Mouse (Mus musculus): ENCODE measurements around the gene Arhgef6.

The Arhgef6 gene

GRCm38 (mm10) chrX:57338371-57339211 lies at the start of gene Arhgef6:
Gene Arhgef6 (minus strand): TSS chrX:57338729.
- DNase-seq (ENCODE audit: low read depth, low spot score): no peak

GRCm38 (mm10) chrX:57380915-57381314 lies 42.4 kb upstream of the Arhgef6 start:
- no peak for DNase-seq (ENCODE audit: low read depth, low spot score)

- no peak for DNase-seq (ENCODE audit: low read depth, low spot score)
These were observed 40.0 kb upstream of the Arhgef6 start for GRCm38 (mm10) chrX:57378579-57378978.

GRCm38 (mm10) chrX:57377096-57377495 lies 38.6 kb upstream of the Arhgef6 start:
- no peak for DNase-seq (ENCODE audit: low read depth, low spot score)

- DNase-seq (ENCODE audit: low read depth, low spot score): no peak
These were observed 35.5 kb upstream of the Arhgef6 start for GRCm38 (mm10) chrX:57374029-57374428.

GRCm38 (mm10) chrX:57373543-57373942 lies 35.0 kb upstream of the Arhgef6 start:
- no peak for DNase-seq (ENCODE audit: low read depth, low spot score)

GRCm38 (mm10) chrX:57372965-57373364 lies 34.4 kb upstream of the Arhgef6 start:
- no peak for DNase-seq (ENCODE audit: low read depth, low spot score)

- no peak for DNase-seq (ENCODE audit: low read depth, low spot score)
These were observed 26.5 kb upstream of the Arhgef6 start for GRCm38 (mm10) chrX:57364891-57365569.

- DNase-seq (ENCODE audit: low read depth, low spot score): no peak
These were observed 20.8 kb upstream of the Arhgef6 start for GRCm38 (mm10) chrX:57359316-57359715.

GRCm38 (mm10) chrX:57339220-57339619 lies 691 bp upstream of the Arhgef6 start:
- DNase-seq (ENCODE audit: low read depth, low spot score): no peak

GRCm38 (mm10) chrX:57337582-57337981 lies 947 bp downstream of the Arhgef6 start:
- DNase-seq (ENCODE audit: low read depth, low spot score): no peak

GRCm38 (mm10) chrX:57336958-57337357 lies 1.6 kb downstream of the Arhgef6 start:
- DNase-seq (ENCODE audit: low read depth, low spot score): no peak

GRCm38 (mm10) chrX:57335313-57335712 lies 3.2 kb downstream of the Arhgef6 start:
- no peak for DNase-seq (ENCODE audit: low read depth, low spot score)

GRCm38 (mm10) chrX:57327668-57328338 lies 10.7 kb downstream of the Arhgef6 start:
- no peak for DNase-seq (ENCODE audit: low read depth, low spot score)

GRCm38 (mm10) chrX:57326487-57327221 lies 11.9 kb downstream of the Arhgef6 start:
- no peak for DNase-seq (ENCODE audit: low read depth, low spot score)

GRCm38 (mm10) chrX:57325861-57326461 lies 12.6 kb downstream of the Arhgef6 start:
- DNase-seq (ENCODE audit: low read depth, low spot score): no peak

- no peak for DNase-seq (ENCODE audit: low read depth, low spot score)
These were observed 13.6 kb downstream of the Arhgef6 start for GRCm38 (mm10) chrX:57324891-57325290.

- DNase-seq (ENCODE audit: low read depth, low spot score): no peak
These were observed 26.5 kb downstream of the Arhgef6 start for GRCm38 (mm10) chrX:57312066-57312465.

- no peak for DNase-seq (ENCODE audit: low read depth, low spot score)
These were observed 28.5 kb downstream of the Arhgef6 start for GRCm38 (mm10) chrX:57309993-57310392.

GRCm38 (mm10) chrX:57306747-57307146 lies 31.8 kb downstream of the Arhgef6 start:
- DNase-seq (ENCODE audit: low read depth, low spot score): no peak

GRCm38 (mm10) chrX:57304784-57305287 lies 33.7 kb downstream of the Arhgef6 start:
- DNase-seq (ENCODE audit: low read depth, low spot score): no peak
